Mouse (Mus musculus) Patski (cell line): ENCODE data around the gene Pdzrn3. TPM values are rescaled to one million over a fixed set of nuclear protein-coding genes. Genes with fewer than 3 reads are reported as not detected.

Experiments
- ATAC-seq: fragments of 100-300 bp; one replicate; pipeline ENCODE4 v1.8.0; 2021
- CTCF ChIA-PET: fragments of 350-600 bp; sonication (Branson Sonifier 250); formaldehyde crosslinking; loops from one replicate; lab custom pipeline; 2022; ENCODE audit warnings: inconsistent platforms; lab: Charles Lee
- POLR2A ChIA-PET: fragments of 350-600 bp; sonication (Branson Sonifier 250); formaldehyde crosslinking; loops from one replicate; lab custom pipeline; 2022; ENCODE audit warnings: antibody characterized with exemption, inconsistent platforms; lab: Charles Lee
- DNase-seq: peaks from one replicate; pipeline ENCODE4 v3.0.0-alpha.2; 2011; ENCODE audit warnings: low read depth, low spot score
- H3K27me3 ChIP-seq: fragments of 371-371 bp; one replicate; pipeline ENCODE4 v1.5.1; 2021
- CTCF ChIP-seq: fragments of 100-300 bp; IDR thresholded peaks from one replicate; pipeline ENCODE4 v1.5.1; 2021
- in situ Hi-C: fragments of 300-500 bp; cut with MboI; formaldehyde crosslinking; loops from 3 replicates; pipeline ENCODE4 v1.11.1; 2018; ENCODE audit warnings: low pct_unique_long_range_greater_than_20kb, mixed read lengths
- polyA plus RNA-seq: library from polyadenylated mRNA; unstranded; gene quantifications from one replicate; pipeline ENCODE4 v1.2.3, GENCODE M21; 2021

Pdzrn3 gene
- polyA plus RNA-seq, 1 experiment from 2014 or later: 10.1 TPM

DNA sequence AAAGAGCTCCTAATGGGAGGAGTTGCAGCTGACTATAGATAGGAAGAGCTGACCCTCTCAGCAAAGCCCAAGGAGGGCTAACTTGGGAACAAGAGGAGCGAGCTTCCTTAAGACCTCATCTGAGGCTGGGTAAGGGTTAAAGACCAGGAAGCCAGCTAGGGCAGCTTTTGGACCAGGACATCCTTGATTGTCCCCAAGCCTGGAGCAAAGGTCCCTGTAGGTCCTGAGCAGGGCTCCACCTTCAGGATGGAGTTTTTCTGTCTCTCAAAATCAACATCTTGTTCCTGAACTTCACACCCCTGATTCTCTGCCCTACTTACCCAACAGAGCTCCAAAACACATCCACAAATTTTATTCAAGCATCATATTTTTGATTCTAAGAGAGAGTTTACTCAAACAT, 3.5 kb downstream of the Pdzrn3 start:
- CTCF ChIA-PET: interaction anchor here (1.3 kb wide), 1 partner anchor 8 kb away, joined by 3 read pairs; no protein-coding TSS in a partner anchor
- no peak for TF ChIP-seq CTCF
- peaks cover under 1% of the 10 kb centered on the region for H3K27me3 ChIP-seq
- no peak for DNase-seq
- in situ Hi-C loops: no loop called here
- no peak for ATAC-seq
- POLR2A ChIA-PET: no interaction called here

DNA sequence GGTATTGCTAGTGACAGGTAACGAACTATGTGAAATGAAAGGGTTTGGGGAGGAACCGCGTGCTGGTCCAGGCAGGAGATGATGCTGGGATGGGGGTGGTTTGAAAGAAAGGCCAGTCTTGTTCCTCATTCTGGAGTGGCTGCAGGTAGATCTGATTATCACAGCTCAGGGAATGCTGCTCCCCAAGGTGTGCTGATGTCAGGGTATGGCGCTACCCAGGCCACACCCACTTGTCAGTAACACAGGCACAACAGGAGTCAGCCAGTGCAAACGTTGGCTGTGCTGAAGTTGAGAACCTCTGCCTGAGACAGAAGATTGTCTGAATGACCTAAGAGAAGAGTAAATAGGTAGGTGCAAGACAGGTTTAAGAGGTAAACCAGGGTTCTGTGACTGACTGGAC, 4.7 kb downstream of the Pdzrn3 start:
- no peak for DNase-seq
- in situ Hi-C loops: no loop called here
- POLR2A ChIA-PET: no interaction called here
- no peak for ATAC-seq
- no peaks in the 10 kb centered on the region for H3K27me3 ChIP-seq
- CTCF ChIA-PET: no interaction called here
- TF ChIP-seq CTCF: no peak

DNA sequence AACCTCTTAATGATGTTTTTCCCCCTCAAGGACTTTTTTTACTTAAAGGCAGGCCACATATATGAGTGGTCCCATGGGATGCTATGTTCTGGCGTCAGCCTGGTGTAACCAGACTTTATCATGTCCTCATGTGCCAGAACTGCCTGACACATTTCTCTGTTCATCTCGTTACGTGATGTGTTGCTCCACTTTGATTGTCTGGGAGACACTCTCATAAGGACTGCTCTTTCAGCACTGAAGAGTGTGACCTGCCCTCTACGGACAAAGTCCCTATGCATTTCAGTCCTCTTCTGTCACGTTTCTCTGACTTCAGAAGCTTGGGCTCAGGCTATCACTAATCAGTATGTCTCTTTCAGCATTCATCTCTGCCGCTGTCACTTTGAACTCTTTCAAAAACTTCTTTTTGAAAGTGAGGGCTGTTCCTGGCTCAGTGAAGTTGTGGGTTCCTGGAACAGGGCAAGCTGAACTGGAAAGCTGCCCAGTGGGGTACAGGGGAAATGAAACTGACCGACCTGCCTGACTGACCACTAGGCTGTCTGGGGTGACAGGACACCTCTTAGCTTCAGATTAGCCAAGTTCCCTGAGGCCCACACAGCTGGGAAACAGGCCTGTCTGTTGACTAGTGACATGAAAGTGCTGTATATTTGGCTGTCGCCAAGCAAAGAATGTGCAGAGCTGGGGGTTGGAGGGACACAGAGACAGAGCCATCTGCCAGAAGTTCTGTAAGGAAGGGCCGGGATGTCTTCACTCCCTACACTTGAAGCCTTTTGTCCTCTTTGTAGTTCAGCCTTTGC, 10.7 kb downstream of the Pdzrn3 start:
- DNase-seq (no peak), ATAC-seq (no peak)
- CTCF ChIA-PET: interaction anchor here (0.7 to 1.0 kb wide), 3 partner anchors 7 to 40 kb away, joined by 3 read pairs; no protein-coding TSS in a partner anchor
- no peak for TF ChIP-seq CTCF
- POLR2A ChIA-PET: no interaction called here
- no peaks in the 10 kb centered on the region for H3K27me3 ChIP-seq
- in situ Hi-C loops: no loop called here

DNA sequence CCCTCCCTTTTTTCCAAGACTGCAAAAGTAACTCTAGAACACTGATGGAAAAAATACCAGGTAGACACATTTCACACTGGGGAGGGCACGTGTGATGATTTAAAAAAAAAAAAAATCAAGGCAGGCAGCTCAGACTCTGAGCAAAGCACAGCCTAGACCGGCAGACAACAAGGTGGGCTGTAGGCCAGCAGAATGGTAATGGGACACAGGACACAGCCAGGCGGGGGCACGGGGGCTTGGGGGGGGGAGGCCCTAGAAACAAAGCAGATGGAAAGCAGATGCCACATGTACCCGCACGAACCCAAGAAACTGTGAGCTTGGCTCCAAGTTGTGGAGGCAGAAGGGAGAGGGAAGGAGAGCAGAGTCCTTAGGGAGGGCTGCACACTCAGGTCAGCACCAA, 11.9 kb downstream of the Pdzrn3 start:
- in situ Hi-C loops: no loop called here
- H3K27me3 ChIP-seq: no peaks in the 10 kb centered on the region
- DNase-seq (no peak), ATAC-seq (no peak)
- CTCF ChIA-PET: interaction anchor here (0.7 kb wide), 1 partner anchor 9 kb away, joined by 3 read pairs; no protein-coding TSS in a partner anchor
- TF ChIP-seq CTCF: no peak
- POLR2A ChIA-PET: interaction anchor here (1.3 kb wide), 1 partner anchor 12 kb away, joined by 3 read pairs; the partner anchor contains the start of gene Pdzrn3

DNA sequence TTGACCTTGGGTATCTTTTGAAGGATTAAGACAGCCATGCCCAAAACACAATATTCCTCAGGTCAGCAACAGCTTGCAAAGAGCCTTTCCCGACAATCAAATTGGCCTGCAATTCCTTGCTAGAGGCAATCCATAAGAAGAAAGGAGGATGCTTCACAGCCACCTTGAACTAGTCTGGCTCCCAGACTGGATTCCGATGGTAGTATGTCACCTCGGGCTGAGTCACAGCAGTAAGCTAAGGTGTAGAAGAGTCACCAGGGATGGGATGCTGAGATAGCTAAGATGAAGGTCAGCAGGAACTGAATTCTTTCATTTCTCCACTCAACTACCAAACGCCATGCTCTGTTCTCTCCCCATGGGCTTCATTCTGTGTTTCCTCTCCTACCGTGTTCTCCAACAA, 13.8 kb downstream of the Pdzrn3 start:
- ATAC-seq (peak; percentile 72), DNase-seq (no peak)
- in situ Hi-C loops: no loop called here
- H3K27me3 ChIP-seq: no peaks in the 10 kb centered on the region
- no peak for TF ChIP-seq CTCF
- ChIA-PET POLR2A (no interaction called here), CTCF (interaction anchor here (1.2 kb wide), 1 partner anchor 38 kb away, joined by 3 read pairs; no protein-coding TSS in a partner anchor)

DNA sequence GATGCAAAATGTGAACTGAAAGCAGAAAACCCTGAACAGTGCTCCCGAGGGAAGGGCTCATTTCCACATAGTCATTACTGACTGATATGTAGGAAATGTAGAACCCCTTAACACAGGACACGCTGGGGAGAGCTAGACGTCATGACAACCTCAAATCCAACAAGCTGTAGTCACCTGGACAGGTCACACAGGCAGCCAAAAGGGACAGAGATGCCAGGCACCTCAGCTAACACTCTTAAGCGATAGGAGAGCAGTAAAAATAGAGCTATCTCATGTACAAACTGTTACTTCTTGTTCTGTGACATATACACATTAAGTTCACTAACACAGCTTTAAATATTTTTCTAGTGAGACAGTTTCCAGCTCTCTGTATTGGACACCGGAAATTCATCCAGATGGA, 15.0 kb downstream of the Pdzrn3 start:
- in situ Hi-C loops: no loop called here
- no peak for TF ChIP-seq CTCF
- no peak for ATAC-seq
- CTCF ChIA-PET: no interaction called here
- POLR2A ChIA-PET: no interaction called here
- no peaks in the 10 kb centered on the region for H3K27me3 ChIP-seq
- no peak for DNase-seq

DNA sequence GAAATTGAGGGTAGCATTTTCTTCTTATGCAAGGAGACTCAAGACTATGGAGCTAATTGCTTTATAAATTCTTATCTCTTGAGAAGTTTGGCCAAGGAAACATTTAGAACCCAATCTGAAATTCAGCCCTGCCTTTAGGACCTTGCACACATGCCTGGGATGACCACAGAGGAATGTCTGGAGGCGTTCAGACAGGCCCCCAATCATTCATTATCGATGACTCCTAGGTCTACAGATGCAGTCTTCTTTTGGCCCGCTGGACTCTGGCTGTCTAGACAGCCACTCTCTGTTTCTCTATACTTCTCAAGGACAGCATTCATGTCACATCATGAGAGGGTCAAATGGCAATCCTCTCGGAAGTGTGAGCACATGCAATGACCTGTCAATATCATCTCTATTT, 15.4 kb downstream of the Pdzrn3 start:
- TF ChIP-seq CTCF: no peak
- no peak for DNase-seq
- POLR2A ChIA-PET: no interaction called here
- in situ Hi-C loops: no loop called here
- no peaks in the 10 kb centered on the region for H3K27me3 ChIP-seq
- no peak for ATAC-seq
- CTCF ChIA-PET: no interaction called here

DNA sequence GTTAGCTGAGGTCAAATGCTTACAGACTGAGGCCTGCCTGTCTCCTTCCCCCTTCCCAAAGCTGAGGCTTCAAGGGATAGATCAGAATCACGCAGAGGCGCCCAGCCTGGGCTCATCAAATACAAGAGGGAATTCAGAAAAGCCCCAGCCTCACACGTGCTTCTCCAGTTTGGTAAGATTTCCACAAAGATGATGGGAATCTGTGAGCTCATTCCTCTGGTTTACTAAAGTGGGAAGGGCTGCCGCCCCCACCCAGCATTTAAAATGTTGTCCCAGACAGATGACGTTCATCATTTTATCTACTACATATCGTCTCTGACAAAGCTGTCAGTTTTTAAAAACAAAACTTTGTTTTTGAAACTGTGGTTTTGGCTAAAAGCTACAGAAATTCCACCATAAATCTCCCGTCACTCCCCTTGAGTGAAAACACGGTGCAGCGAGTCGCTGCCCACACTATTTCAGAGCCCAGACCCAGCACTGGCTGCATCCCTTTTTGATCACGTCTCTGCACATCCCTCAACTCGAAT, 17.4 kb downstream of the Pdzrn3 start:
- DNase-seq (no peak), ATAC-seq (no peak)
- no peak for TF ChIP-seq CTCF
- ChIA-PET POLR2A (no interaction called here), CTCF (no interaction called here)
- no peaks in the 10 kb centered on the region for H3K27me3 ChIP-seq
- in situ Hi-C loops: no loop called here

DNA sequence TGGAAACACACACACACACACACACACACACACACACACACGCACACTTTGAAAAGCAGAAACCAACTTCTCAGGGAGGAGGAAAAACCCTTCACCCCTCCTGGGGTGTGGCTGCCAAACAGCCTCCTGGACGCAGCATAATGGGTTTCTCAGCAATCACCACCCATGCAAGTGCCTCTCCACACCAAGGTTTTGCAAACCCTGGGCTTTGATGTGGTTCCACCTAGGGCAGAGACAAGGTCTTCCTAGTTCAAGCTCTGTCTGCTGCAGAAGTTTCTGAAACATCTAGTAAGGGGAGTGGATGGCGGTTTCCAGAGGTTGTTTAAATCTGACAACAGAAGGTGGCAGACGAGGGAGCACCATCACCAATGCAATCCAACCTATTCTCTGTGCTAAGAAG, 18.1 kb downstream of the Pdzrn3 start:
- H3K27me3 ChIP-seq: no peaks in the 10 kb centered on the region
- POLR2A ChIA-PET: no interaction called here
- CTCF ChIA-PET: no interaction called here
- DNase-seq (no peak), ATAC-seq (no peak)
- in situ Hi-C loops: no loop called here
- no peak for TF ChIP-seq CTCF

DNA sequence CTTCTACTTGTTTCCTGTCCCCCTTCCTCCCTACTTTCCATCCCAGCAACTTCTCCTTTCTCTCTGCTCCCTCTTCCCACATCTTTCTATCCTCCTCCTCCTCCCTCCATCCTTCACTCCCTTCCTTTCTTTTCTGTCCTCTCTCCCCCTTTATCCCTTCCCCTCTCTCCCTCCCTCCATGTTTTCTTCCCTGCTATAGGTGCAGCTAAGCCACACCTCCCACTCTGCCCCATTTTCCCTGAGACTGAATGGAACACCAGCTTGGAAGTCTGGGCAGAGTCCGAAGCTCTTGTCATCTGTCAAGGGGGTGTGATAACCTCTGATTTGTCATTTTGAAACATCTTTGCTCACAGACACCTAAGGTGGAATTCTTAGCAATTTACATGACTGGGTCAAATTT, 22.8 kb downstream of the Pdzrn3 start:
- ATAC-seq: no peak
- ChIA-PET POLR2A (no interaction called here), CTCF (no interaction called here)
- in situ Hi-C loops: no loop called here
- DNase-seq: no peak
- H3K27me3 ChIP-seq: no peaks in the 10 kb centered on the region
- TF ChIP-seq CTCF: no peak

DNA sequence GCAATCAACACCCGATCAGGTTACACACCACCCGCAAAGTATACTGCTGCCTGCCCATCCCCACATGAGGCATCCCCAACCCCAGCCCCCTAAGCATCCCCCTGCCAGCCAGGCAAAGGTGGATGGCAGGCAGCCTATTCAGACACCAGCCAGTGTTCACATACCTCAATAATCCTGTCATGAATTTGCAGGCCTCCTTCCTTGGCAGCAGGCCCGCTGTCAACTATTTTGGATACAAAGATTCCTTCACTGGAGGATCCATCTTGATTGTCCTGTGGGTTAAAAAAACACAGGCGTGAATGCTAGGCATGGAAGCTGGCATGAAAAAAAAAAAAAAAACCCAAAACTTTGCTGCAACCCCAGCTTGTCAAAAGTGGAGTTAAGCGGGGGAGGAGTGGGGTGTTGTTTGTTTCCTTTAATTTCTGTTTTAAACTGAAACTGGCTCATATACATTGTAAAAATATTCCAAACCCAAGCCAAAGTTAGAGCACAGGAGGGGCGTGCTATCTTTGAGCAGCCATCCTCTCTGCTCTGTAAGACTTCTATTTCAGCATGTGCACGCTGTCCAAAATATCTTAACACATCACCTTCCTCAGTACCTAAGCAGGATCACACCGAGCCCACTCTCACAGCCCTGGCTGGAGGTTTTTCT, 23.3 kb downstream of the Pdzrn3 start:
- POLR2A ChIA-PET: no interaction called here
- peak; percentile 74 for ATAC-seq
- DNase-seq: no peak
- in situ Hi-C loops: no loop called here
- CTCF ChIA-PET: no interaction called here
- no peak for TF ChIP-seq CTCF
- H3K27me3 ChIP-seq: no peaks in the 10 kb centered on the region
